Mouse (Mus musculus) layer of hippocampus, adult 18-20 months (tissue): Measurements from ENCODE around the gene Adsl. TPM values are rescaled to one million over a fixed set of nuclear protein-coding genes. Genes with fewer than 3 reads are reported as not detected.

Experiments used
- DNase-seq, 2 experiments: peaks; one replicate each; pipeline ENCODE4 v3.0.0; 2022; ENCODE audit warnings: low spot score in 2 of 2
- microRNA-seq, 2 experiments: library from miRNA; unstranded; fragments of <30 nt; microRNA quantifications; one replicate each; pipeline ENCODE4 v1.2.0; 2021
- total RNA-seq, 2 experiments: library from RNA; stranded (reverse); gene quantifications; 2 replicates each; pipeline ENCODE4 v1.2.3; 2021

Gene Adsl
- total RNA-seq, 2 experiments from 2014 or later: 25.8 to 28.0 TPM

DNA sequence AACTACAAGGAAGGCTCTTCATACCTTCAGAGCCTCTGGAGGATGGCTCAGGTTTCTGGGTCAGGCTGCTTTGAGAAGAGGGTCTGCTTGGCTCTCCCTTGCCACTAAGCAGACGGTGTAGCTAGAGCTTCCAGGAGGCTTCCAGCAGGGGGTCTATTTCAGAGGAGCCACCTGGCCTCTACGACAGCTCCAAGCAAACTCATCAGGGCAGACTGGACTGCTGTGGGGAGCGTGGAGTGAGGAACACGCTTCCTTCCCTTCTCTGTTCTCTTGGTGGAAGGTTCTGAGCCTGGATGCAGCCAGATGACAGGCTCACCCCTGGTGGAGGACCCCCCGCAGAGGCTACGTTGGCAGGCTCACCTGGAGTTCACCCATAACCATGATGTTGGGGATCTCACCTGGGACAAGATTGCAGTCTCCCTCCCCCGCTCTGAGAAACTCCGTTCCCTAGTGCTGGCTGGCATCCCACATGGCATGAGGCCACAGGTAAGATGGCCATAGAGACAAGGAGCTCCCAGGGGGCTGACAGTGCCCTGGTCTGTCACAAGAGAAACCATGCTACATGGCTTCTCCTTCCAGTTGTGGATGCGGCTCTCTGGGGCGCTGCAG lies 57.9 kb downstream of the Adsl start:
- no peak for DNase-seq

DNA sequence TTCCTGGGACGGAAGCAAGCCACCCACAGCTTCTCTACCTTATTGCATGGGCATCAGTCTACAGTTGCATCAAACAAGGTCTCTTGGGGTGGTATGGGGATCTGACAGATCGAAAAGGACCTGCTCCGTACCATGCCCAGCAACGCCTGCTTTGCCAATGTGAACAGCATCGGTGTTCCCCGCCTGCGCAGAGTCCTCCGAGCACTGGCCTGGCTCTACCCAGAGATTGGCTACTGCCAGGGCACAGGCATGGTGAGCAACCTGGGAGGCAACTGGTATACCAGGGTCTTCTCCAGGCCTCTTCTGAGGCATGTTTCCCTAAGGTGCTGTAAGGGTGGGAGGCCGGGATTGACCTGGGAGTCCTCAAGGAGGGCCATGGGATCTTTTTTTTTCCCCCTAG lies 59.0 kb downstream of the Adsl start:
- DNase-seq: no peak

DNA sequence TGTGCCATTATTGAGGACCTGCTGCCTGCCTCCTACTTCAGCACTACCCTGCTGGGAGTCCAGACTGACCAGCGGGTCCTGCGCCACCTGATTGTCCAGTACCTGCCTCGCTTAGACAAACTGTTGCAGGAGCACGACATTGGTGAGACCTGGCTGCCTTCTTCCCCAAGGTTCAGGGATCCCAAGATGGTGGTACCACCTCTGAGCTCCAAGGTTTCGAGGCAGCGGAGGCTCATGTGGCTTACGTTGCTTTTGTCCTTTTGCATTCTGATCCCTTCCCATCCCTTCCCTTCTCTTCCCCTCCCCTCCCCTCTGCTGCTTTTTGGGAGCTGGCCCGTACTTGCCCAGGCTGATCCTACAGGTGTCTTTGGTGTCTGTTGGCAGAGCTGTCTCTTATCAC lies 59.6 kb downstream of the Adsl start:
- DNase-seq: no peak

DNA sequence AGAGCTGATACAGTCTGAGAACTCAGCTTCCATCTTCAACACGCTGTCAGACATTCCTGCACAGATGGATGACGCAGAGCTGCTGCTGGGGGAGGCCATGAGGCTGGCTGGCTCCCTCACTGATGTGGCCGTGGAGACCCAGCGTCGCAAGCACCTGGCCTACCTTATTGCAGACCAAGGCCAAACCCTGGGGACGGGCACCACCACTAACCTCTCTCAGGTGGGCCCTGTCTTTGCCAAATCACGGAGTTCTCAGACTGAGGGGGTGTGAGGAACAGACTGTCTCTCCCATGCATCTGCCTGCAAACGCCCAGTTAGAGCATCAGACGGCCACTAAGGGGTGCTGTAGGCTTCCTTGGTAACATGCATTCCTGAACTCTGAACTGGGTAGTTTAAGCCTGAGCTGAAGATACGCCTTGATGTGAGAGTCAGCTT lies 60.4 kb downstream of the Adsl start:
- peak in 1 of 2 experiments; percentile 65 for DNase-seq

DNA sequence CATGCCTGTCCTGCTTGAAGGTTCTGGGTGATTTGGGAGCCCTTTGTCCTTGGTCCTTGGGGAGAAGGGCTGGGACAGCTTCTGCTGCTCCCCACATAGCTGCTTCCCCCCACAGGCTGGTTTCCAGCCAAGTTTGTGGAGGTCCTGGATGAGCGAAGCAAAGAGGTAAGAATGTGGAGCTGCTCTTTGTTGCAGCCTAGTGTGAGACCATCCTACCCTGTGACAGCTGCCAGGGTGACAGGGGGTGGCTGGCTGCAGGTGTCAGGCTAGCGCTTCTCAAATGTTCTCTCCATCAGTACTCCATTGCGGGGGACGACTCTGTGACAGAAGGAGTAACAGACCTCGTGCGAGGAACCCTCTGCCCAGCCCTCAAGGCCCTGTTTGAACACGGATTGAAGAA lies 61.8 kb downstream of the Adsl start:
- peak in 1 of 2 experiments; percentile 60 for DNase-seq

DNA sequence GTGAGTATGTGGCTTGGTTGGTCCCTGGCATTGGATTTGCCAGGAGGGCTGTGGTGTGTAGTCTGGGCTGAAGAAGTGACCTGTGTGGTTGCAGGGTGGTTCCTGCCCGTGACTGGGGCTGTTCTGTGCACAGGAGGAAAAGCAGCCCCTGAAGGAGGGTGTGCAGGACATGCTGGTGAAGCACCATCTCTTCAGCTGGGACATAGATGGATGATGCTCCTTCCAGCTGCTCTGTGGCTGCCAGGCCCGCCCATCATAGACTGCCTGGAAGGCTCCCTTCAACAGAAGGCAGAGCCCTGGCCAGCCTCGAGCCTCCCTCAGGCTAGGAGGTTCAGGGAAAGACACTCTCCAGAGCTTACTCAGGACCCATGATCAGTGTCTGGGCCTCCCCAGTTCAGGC lies 63.2 kb downstream of the Adsl start:
- DNase-seq: no peak

DNA sequence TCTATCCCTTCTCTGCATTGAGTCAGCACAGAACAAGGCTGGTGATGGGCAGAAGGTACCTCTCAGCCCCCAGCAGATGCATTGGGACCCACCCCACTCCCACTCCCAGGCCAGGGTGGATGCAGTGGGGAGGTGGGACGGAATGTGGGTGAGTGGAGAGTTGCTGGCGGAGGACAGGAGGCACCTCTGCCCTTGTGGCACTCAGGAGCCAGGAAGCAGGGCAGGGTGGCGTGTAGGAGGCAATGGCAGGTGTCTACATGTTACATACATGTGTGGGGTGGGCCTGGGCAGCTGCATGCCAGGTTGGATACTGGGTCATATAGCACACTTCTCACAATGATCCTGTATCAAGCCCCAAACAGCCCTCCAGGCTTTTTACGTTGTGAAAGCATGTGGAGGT lies 64.1 kb downstream of the Adsl start:
- no peak for DNase-seq

DNA sequence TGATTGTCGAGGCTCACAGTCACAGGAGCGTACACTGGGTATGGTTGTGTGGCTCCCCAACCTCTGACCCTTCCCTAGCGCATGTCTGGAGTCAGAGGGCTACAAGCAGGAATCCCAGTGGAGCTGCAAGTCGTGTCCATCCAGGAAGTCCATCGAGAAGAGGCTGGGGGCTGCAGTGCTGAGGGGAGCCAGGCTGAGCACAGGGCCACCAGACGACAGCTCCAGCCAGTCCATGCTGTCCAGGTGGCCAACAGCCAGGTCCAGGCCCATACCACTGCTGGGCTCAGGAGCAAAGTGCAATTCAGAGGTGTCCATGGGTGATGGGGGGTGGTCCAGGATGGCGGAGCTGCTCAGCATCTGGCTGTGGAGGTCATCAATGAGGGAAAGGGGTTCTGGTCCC lies 64.9 kb downstream of the Adsl start:
- no peak for DNase-seq

DNA sequence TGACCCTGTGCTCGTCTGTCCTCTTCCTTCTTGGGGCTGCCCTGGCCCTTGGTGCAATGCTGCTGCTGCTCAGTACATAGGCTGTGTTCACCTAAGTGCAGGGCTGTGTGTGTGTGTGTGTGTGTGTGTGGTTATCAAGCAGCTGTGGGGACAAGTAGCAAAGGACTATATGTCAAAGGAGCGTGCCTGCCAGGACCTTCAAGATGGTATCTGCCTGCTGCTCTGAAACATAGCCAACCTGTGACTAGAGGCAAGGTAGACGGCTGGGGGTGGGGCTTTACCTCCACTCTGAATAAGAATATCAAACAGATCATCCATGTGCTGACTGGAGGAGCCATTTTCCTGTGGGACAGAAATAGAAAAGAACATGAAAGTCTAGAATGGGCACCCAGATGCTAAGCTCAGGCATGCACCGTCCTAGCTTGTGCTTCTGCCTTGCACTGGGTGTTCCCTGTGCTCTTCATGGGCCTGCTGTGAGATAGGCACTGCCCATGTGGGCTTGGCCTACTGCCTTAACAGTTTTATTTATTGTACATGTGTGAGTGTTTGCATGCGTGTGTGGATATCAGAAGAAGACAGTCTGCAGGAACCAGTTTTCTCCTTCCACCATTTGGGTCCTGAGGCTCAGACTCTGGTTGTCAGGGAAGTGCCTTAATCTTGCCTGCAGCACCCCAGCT lies 66.9 kb downstream of the Adsl start:
- no peak for DNase-seq

DNA sequence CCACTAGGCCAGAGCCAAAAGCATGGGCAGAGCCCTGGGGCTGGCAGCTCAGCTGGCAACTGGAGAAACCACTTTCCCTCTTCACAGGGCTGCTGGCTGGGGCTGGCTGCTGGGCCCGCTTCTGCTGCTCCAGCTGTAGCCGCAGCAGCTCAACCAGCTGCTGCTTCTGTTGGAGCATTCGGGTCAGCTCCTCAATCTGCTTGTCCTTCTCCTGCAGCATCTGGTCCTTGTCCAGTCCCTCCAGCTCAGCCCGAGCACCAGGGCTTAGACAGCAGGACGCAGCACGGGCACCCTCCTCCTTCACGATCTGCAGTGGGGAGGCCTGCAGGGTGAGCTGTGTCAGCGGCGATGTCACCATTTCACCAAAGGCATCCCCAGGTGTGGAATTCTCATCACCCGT lies 68.2 kb downstream of the Adsl start:
- DNase-seq: no peak

DNA sequence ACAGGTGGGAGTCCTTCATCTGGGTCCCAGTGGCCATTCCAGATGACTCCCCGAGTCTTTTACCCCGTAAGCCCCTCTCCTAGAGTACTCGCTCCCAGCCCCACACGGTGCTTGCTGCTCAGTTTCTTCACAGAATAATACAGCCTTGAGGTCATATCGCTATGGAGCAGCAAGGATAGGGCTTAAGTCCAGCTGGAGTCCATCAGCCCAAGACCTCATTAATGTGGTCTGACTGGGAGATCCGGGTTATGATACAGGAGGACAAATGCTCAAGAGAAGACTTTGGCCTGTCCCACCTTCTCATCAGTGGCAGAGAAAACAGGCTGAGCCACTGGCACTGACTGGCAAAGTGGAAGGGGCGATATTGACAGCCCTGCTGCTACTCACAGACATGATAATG lies 69.0 kb downstream of the Adsl start:
- no peak for DNase-seq

Small RNAs within 50 kb of the gene (microRNA-seq; reads per million reads assigned to microRNA genes)
- gene Mir5113: 8.2 to 10.1 reads per million in 2 experiments

Other genes with a start within 250 kb of the Adsl start
- gene Tnrc6b, start 237.2 kb upstream of the Adsl start, total RNA-seq: 100 to 1,000 TPM in 1 of 2 experiments, 10 to 100 TPM in 1; 95.8 to 113 TPM
- gene Sgsm3, start 29.3 kb downstream of the Adsl start, total RNA-seq: 10 to 100 TPM; 74.9 to 81.7 TPM
- 100 to 1,000 TPM; 102 to 104 TPM for gene Mrtfa, start 242.3 kb downstream of the Adsl start, total RNA-seq